Mouse (Mus musculus): ENCODE measurements at regions not wholly inside any gene's neighbourhood (a gene's known extent, or its start where the extent isn't known, plus 50 kb on each side); places are given as distances from the start of the nearest gene placed in this dataset.

- Histone ChIP-seq H3K9me3 (replicated peaks; ENCODE audit: low read length) (no peaks in the 10 kb centered on the region), H3K27me3 (ENCODE audit: insufficient read depth, low read length) (no peaks in the 10 kb centered on the region), H3K4me3 (replicated peaks; ENCODE audit: low read depth, low read length) (no peak overlapping the region), H3K4me1 (replicated peaks; ENCODE audit: insufficient read depth, low read length) (no peaks in the 10 kb centered on the region), H3K36me3 (ENCODE audit: insufficient read depth, low read length) (no peaks in the 10 kb centered on the region), H3K4me2 (ENCODE audit: low read length) (no peak overlapping the region), H3K9ac (ENCODE audit: low read depth, low read length) (no peak overlapping the region), H3K27ac (no peak overlapping the region)
- ATAC-seq (replicated peaks; ENCODE audit: low FRiP score, low read depth) = no peak
- no peak for DNase-seq (ENCODE audit: low spot score)
- 75% methylated on average over 4 of the region's 4 CpGs for WGBS
- no peak for TF ChIP-seq CTCF (IDR thresholded peaks at IDR 0.05; ENCODE audit: low read depth)
Measured at GRCm38 (mm10) chr1:98174811-98175132, 79.3 kb upstream of the Pam start.

GRCm38 (mm10) chr1:98173907-98174810 is 78.7 kb upstream of the Pam start:
- Histone ChIP-seq H3K4me3 (replicated peaks; ENCODE audit: low read depth, low read length) (no peak overlapping the region), H3K4me1 (replicated peaks; ENCODE audit: insufficient read depth, low read length) (no peaks in the 10 kb centered on the region), H3K27me3 (ENCODE audit: insufficient read depth, low read length) (no peaks in the 10 kb centered on the region), H3K27ac (no peak overlapping the region), H3K4me2 (ENCODE audit: low read length) (no peak overlapping the region), H3K36me3 (ENCODE audit: insufficient read depth, low read length) (no peaks in the 10 kb centered on the region), H3K9me3 (replicated peaks; ENCODE audit: low read length) (no peaks in the 10 kb centered on the region), H3K9ac (ENCODE audit: low read depth, low read length) (no peak overlapping the region)
- TF ChIP-seq CTCF (IDR thresholded peaks at IDR 0.05; ENCODE audit: low read depth) = no peak
- no peak for DNase-seq (ENCODE audit: low spot score)
- 69% methylated on average over 11 of the region's 11 CpGs for WGBS
- no peak for ATAC-seq (replicated peaks; ENCODE audit: low FRiP score, low read depth)

DNA sequence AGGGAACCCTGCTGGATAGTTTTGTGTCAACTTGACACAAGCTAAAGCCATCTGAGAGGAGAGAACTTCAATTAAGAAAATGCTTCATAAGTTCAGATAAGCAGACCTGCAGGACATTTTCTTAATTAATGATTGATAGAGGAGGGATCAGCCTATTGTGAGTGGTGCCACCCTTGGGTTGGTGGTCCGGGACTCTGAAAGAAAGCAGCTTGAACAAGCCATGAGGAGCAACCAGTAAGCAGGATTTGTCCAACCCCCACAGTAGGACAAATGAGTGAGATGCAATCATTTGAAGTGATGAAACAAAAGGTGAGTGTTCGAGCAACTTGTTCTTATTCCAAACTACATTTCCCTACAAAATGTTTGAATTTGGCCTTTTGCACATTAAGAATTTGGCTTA is 78.0 kb upstream of the Pam start:
- DNase-seq (ENCODE audit: low spot score) (no peak), ATAC-seq (replicated peaks; ENCODE audit: low FRiP score, low read depth) (no peak)
- no peak overlapping the region for H3K4me2 ChIP-seq (ENCODE audit: low read length)
- WGBS = 84% methylated on average over 2 of the region's 2 CpGs
- no peaks in the 10 kb centered on the region for H3K4me1 ChIP-seq (replicated peaks; ENCODE audit: insufficient read depth, low read length)
- H3K27me3 ChIP-seq (ENCODE audit: insufficient read depth, low read length) = no peaks in the 10 kb centered on the region
- TF ChIP-seq CTCF (IDR thresholded peaks at IDR 0.05; ENCODE audit: low read depth) = no peak
- no peaks in the 10 kb centered on the region for H3K9me3 ChIP-seq (replicated peaks; ENCODE audit: low read length)
- H3K4me3 ChIP-seq (replicated peaks; ENCODE audit: low read depth, low read length) = no peak overlapping the region
- H3K36me3 ChIP-seq (ENCODE audit: insufficient read depth, low read length) = no peaks in the 10 kb centered on the region
- H3K9ac ChIP-seq (ENCODE audit: low read depth, low read length) = no peak overlapping the region
- H3K27ac ChIP-seq = no peak overlapping the region

DNA sequence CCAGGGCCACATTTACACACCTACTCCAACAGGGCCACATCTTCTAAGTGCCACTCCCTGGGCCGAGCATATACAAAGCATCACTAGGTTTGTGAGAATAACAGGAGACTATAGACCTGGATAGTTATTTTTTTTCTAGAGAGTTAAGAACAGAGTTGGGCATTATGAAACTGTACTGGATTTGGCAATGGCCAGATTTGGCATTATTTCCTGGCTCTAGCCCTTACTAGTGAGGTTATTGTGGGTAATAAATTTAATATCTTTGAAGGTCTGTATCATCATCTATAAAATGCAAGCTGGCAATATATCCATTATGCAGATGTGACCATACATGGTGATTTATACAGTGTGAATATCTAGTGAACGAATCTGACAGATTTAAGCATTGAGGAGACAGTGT is 75.8 kb upstream of the Pam start:
- no peak overlapping the region for H3K4me3 ChIP-seq (replicated peaks; ENCODE audit: low read depth, low read length)
- H3K27ac ChIP-seq = no peak overlapping the region
- H3K36me3 ChIP-seq (ENCODE audit: insufficient read depth, low read length) = no peaks in the 10 kb centered on the region
- ATAC-seq (replicated peaks; ENCODE audit: low FRiP score, low read depth) (no peak), DNase-seq (ENCODE audit: low spot score) (no peak)
- H3K4me2 ChIP-seq (ENCODE audit: low read length) = no peak overlapping the region
- no peaks in the 10 kb centered on the region for H3K27me3 ChIP-seq (ENCODE audit: insufficient read depth, low read length)
- no peaks in the 10 kb centered on the region for H3K9me3 ChIP-seq (replicated peaks; ENCODE audit: low read length)
- H3K4me1 ChIP-seq (replicated peaks; ENCODE audit: insufficient read depth, low read length) = no peaks in the 10 kb centered on the region
- no peak for TF ChIP-seq CTCF (IDR thresholded peaks at IDR 0.05; ENCODE audit: low read depth)
- no peak overlapping the region for H3K9ac ChIP-seq (ENCODE audit: low read depth, low read length)
- WGBS = 77% methylated on average over 2 of the region's 2 CpGs

- Histone ChIP-seq H3K27me3 (ENCODE audit: insufficient read depth, low read length) (no peaks in the 10 kb centered on the region), H3K4me3 (replicated peaks; ENCODE audit: low read depth, low read length) (no peak overlapping the region), H3K36me3 (ENCODE audit: insufficient read depth, low read length) (no peaks in the 10 kb centered on the region), H3K9me3 (replicated peaks; ENCODE audit: low read length) (no peaks in the 10 kb centered on the region), H3K4me1 (replicated peaks; ENCODE audit: insufficient read depth, low read length) (no peaks in the 10 kb centered on the region), H3K27ac (no peak overlapping the region), H3K4me2 (ENCODE audit: low read length) (no peak overlapping the region), H3K9ac (ENCODE audit: low read depth, low read length) (no peak overlapping the region)
- DNase-seq (ENCODE audit: low spot score) (no peak), ATAC-seq (replicated peaks; ENCODE audit: low FRiP score, low read depth) (no peak)
- TF ChIP-seq CTCF (IDR thresholded peaks at IDR 0.05; ENCODE audit: low read depth) = no peak
Measured at GRCm38 (mm10) chr1:98169352-98169751, 73.9 kb upstream of the Pam start.

DNA sequence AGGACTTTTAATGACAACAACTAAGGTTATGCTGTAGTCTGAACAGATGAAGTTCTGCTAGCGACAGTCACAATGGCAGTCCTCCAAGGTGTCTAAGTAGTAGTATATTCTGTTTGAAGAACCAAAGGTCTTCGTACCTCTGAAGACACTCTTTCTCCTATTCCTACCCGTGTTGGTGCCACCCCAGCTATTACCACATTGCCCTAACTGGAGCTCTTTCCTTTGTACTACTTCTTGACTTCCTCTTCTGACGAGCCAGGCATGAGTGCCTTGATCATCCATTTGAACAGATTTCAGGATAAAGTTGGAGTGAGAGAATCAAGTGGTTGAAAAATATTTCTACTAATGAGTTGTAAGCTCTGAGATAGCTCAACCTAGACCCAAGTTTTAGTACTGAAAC is 72.4 kb upstream of the Pam start:
- no peaks in the 10 kb centered on the region for H3K36me3 ChIP-seq (ENCODE audit: insufficient read depth, low read length)
- no peaks in the 10 kb centered on the region for H3K9me3 ChIP-seq (replicated peaks; ENCODE audit: low read length)
- H3K27ac ChIP-seq = no peak overlapping the region
- H3K4me2 ChIP-seq (ENCODE audit: low read length) = no peak overlapping the region
- ATAC-seq (replicated peaks; ENCODE audit: low FRiP score, low read depth) = no peak
- 84% methylated on average over 4 of the region's 4 CpGs for WGBS
- H3K9ac ChIP-seq (ENCODE audit: low read depth, low read length) = no peak overlapping the region
- DNase-seq (ENCODE audit: low spot score) = no peak
- no peaks in the 10 kb centered on the region for H3K4me1 ChIP-seq (replicated peaks; ENCODE audit: insufficient read depth, low read length)
- H3K27me3 ChIP-seq (ENCODE audit: insufficient read depth, low read length) = no peaks in the 10 kb centered on the region
- no peak overlapping the region for H3K4me3 ChIP-seq (replicated peaks; ENCODE audit: low read depth, low read length)
- no peak for TF ChIP-seq CTCF (IDR thresholded peaks at IDR 0.05; ENCODE audit: low read depth)

GRCm38 (mm10) chr1:98162639-98162927 is 67.1 kb upstream of the Pam start:
- H3K4me3 ChIP-seq (replicated peaks; ENCODE audit: low read depth, low read length) = no peak overlapping the region
- WGBS = 39% methylated on average over 2 of the region's 2 CpGs
- H3K27ac ChIP-seq = no peak overlapping the region
- TF ChIP-seq CTCF (IDR thresholded peaks at IDR 0.05; ENCODE audit: low read depth) = no peak
- no peaks in the 10 kb centered on the region for H3K9me3 ChIP-seq (replicated peaks; ENCODE audit: low read length)
- no peak for ATAC-seq (replicated peaks; ENCODE audit: low FRiP score, low read depth)
- no peak overlapping the region for H3K4me2 ChIP-seq (ENCODE audit: low read length)
- no peaks in the 10 kb centered on the region for H3K4me1 ChIP-seq (replicated peaks; ENCODE audit: insufficient read depth, low read length)
- no peak for DNase-seq (ENCODE audit: low spot score)
- no peaks in the 10 kb centered on the region for H3K36me3 ChIP-seq (ENCODE audit: insufficient read depth, low read length)
- no peaks in the 10 kb centered on the region for H3K27me3 ChIP-seq (ENCODE audit: insufficient read depth, low read length)
- H3K9ac ChIP-seq (ENCODE audit: low read depth, low read length) = no peak overlapping the region
